Mouse (Mus musculus) B cell, adult 2 months (primary cell): ENCODE results near the gene Arxes2.
"Not testable (repeated sequence)": the region's sequence is repeated elsewhere in the genome, so short reads cannot be mapped to it uniquely, and the experiment has no call there.

ENCODE experiments used
- DNase-seq, 2 experiments: peaks; one replicate each; pipeline ENCODE4 v3.0.0; 2022

Arxes2 gene

DNA sequence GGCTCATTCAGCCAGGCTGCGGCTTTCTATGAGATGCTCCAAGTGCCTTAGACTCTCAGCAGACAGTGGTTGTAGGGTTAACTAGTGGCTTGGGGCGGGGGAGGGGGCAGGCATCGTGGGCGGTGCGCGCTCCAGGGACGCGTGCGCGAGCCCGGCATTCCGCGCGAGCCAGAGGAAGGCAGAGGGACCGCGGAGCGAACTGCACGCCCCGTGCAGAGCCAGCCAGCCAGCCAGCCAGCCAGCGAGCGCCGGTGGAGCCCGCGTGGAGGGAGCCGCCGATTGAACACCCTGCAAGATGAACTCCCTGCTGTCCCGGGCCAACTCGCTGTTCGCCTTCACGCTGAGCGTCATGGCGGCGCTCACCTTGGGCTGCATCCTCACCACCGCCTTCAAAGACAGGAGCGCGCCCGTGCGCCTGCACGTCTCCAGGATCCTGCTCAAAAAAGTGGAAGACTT lies at the start of gene Arxes2:
Gene Arxes2 (plus strand): TSS at position 161 of the 456 bp plus-strand sequence.
- not testable (repeated sequence) for DNase-seq

DNA sequence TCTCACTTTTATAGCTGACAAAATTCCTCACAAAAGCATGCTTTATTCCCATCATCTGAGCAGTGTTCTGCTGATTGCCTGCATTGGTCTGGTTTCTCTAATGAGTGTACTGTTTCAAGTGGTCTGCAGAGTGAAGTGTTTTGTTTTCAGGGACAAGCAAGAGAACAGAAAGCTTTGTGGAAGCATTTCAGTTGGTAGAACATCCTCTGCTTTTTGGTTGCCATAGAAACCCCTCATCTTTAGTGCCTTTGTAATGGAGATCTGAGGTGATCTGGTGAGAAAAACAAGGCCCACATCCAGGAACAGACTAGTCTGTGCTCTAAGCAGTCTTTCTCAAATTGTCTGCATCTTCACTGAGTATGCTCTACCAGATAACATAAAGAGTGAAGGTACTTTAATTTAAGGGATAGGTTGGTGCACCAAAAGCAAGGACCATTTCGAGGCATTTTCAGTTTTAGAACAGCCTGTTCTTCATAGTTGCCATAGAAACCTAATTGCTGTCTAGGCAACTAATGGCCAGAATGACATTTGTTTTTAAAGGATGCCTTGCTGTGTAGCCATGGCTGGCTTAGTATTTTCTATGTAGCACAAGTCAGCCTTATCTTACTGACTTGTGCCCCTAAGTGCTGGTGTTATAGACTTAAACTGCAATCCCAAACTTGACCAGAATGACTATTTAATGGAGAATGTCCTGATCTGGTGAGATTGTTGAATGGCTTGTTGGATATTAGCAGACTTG lies 44.8 kb upstream of the Arxes2 start:
- no peak for DNase-seq

DNA sequence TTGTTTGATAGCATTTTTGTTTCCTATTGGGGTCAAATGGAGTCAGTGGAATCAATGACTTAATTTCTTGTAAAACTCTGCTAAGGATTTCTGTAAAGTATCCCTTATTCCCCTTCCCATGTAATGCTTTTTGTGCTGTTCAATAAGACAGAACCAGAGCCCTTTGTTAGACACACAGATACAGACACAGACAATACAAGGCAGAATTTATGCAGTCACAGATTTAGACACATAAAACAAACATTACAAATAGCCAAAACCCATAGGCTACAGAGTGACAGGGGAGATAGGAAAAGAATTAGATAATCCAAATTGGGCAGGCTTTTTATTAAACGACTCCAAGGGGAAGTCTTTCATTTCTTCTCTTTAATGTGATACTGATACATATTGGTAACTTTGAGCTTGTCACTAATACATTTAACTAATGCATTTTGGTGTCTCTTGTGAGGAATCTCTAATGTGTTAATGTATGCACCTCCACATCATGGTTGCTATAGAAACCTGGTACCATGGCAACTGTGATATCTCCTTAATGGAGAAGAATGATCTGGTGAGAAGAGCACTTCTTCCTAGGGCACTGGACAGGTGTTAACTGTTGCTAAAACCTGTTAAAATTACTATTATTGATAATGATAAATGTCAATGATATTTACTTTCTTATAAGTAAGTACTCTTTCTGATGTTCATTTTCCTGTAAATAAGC lies 36.5 kb upstream of the Arxes2 start:
- DNase-seq: no peak

DNA sequence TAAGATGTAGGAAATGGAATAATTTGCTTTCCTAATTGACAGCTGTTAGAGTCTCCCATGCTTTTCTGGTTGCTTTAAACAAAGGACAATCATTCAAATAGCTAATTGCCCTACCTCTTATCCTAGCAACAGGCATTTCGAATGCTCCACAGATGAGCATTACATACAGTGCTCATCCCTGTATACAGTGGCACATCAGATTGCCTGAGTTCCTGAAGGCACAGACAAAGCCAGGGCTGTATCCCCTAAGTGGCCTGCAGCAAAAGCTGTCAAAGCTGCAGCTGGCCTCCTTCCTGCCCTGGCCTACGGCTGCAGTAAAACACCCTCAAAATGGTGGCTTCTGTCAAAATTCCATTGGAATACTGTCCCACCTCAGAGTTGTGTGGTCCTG lies 35.9 kb upstream of the Arxes2 start:
- DNase-seq: no peak

DNA sequence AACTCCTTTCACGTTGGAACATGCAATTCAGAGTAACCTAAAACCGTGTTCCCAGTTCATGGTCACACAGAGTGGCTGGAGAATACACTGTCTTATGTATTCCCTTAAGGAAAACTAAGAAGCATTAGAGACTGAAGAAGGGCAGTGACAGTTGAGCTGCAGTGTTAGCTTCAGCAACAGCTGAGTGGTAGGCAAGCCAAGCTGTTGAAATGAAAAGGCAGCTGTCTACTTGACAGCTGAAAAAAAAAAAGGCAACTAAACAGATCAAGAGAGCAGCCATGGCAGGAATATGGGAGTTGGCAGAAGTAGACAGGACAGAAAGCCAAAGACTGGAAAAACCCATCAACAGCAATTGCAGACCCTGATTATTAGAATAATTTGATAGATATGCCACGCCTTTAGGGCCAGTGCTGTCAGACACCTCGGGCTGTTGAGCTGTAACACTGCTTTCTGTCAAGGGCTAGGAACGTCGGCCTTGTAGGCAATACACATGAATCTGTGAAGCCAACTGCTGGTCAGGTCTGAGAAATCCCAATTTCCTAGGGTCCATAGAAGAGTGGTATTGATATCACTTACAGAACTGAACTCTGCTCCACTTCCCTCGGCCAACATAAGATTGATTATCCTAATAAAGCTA lies 34.9 kb upstream of the Arxes2 start:
- DNase-seq: no peak

DNA sequence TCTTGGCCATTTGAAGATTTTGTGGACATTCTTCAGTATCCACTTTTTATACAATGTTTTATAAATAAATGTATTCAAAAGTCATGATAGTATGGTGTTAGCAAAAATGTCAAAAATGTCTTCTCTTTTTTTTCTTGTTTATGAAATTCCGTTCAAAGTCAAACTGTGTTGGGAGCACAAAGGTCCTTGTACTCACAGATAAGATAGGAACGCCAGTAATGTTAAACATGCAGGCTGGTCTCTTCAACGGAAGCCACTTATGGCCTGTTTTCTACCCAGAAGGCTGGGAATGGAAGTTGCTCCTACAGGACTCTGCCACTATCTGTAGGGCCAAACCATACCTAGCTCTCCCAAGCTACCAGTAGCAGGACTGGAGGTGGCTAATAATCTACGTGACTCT lies 34.1 kb upstream of the Arxes2 start:
- no peak for DNase-seq

DNA sequence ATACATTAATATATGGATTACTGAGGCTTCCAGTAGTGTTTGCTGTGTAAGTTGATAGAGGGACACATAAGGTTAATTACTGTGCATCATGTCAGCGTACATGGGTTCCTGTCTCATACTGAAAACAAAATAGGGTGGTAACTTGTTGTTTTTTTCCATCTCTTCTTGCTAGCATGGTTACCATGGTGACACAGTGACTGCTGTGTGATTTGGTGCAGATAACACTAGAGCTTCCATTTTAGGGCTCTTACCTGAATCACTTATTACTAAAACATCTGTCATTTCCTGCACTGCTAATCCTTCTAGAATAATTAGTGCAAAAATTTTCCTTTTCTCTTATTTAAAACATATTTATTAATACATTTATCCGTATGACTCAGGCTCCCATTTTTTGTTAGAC lies 31.3 kb upstream of the Arxes2 start:
- no peak for DNase-seq

DNA sequence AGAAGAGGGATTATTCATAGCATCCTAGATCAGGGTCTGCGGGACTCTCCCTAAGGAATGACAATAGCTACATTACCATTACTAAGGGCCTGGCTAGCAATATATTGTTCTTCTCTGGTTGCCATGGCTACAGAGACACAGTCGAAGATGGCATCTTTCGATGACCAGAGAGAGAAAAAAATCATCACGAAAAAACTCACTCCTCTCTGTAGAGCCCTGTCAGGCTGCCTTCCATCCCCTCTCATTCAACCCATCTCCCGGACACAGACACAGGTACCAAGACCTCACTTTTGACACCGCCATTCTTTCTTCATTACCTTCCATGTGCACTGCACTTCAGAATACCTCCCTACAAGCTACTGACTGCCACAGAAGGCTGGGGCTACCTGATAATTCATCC lies 30.5 kb upstream of the Arxes2 start:
- no peak for DNase-seq

DNA sequence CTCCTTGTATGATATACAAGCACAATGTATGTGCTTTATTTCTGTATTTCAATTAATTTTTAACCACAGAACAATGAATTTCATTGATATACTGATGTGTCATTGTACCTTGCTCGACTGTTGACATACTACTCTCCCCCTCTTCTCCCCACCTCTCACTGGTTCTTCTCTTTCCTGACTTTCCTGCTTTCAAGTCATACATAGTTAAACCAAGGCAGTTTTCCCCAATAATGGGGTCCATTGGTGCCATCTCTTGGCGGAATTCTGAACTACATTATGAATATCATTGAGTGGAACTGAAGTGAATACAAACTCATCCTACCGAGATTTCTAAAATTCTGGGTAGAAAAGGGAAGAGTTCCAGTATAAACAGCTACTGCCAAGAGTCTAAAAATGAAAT lies 30.0 kb upstream of the Arxes2 start:
- DNase-seq: peak; percentile 13 to 21

DNA sequence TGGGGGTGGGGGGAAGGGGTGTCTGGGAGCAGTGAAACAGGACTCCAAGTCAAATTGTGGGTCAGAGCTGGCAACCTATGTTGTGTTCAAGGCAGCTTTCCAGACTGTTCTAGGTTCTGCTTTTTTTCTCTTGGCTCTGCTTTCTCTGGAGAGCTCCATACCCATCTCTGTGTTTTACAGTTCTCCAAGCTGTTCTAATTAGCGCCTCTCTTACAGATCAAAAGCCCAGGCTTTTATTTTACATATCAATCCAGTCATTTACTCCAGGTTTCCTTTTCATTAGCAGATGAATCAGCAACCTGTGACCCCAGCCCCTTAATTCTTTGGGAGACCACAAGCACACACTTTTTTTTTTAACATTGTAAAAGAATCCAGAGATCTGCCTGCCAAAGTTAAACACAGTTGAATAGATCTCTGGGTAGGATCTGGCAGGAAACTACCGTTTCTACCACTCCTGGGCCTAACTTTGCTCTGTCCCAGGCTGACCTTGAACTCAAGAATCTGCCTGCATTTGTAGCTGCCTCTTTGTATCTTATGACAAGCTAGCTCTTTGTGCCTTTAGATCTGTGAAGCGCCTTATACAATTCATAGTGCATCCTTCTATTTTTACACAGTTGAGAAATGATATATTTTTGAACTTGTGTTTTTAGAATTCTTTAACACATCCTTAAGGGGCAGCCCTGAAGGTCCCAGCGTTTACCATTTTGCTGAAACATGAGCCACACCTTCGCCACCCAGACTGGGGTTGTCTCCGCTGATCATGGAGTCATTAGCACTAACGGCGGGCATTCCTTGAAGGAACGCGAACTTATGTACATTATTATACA lies 19.8 kb upstream of the Arxes2 start:
- no peak for DNase-seq

DNA sequence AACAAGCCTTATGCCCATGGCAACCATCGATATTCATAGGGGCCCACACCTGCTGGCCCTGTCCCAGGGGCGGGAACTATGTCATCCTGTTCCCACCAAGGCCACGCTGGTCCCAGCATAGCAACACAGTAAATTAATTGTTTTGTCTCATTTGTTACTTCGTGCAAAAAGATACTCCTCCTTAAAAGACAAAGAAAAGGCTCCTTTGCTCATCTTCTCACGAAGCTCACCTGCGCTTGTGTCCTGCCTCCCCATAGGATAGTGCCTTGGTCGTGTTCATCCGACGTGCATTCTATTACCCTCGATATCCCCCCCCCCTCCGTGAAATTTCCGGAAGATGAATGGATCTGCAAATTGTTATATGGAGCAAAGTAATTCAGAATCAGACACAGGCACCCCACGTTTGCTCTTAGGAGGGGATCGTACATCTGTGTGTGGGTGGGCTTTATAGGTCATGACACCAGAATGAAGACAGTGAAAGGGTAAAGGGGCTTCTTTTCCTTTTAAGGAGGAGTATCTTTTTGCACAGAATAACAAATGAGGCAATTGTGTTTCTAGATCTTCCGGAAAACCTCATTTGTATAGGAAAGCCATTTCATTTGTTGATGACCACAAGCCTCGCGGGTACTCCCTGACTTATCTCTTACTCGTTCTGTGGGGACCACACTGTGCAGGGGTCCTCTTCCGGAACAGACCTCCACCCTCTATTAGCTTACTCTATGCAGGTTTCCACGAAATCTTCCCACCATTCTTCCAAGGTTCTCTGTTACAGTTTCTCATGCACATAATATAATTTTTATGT lies 19.0 kb upstream of the Arxes2 start:
- DNase-seq: no peak

DNA sequence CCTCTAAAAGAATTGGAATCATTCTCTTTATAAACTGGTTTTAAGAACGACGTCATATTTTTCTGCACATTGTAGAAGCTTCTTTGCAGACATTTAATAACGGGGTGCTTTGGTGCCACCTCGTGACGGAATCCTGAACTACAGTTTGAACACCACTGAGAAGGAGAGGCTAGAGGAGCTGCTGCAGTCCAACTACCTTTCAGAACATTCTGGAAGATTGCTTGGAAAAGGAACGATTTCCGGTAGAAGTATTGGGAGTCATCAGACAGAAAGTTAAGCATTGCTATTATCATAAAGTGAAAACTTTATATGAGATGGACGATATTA lies 18.4 kb upstream of the Arxes2 start:
- DNase-seq: peak; percentile 69 to 73

DNA sequence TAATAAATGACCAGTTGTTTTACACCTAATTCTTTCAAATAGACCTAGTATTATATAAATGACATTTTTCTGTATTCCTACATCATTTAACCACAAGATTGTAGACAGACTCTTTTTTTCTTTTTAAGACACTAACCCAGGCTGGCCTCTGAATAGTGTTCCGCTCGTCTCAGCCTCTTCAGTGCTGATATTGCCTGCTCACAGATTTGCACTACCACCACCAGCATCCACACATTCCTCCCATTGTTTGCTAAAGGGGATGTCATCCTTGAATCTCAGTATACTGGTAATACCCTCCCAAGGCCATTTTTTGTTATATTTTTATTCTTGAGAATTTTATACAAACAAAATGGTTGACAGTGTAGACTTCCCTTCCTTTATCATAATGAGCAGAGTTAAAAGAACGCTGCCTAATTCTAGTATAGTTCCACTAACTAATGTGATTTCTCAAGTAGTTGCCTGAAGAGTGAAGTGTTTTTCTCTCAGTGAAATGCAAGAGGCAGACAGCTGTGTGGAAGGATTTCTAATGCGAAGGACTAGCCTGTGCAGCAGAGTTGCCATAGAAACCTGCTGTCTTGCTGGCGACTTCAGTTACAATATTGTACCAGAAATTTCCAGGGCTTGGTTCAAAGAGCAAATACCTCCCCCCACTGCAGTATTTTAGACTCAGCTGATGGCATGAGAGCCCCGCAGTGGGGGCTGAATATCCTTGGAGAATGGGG lies 8.9 kb upstream of the Arxes2 start:
- no peak for DNase-seq

DNA sequence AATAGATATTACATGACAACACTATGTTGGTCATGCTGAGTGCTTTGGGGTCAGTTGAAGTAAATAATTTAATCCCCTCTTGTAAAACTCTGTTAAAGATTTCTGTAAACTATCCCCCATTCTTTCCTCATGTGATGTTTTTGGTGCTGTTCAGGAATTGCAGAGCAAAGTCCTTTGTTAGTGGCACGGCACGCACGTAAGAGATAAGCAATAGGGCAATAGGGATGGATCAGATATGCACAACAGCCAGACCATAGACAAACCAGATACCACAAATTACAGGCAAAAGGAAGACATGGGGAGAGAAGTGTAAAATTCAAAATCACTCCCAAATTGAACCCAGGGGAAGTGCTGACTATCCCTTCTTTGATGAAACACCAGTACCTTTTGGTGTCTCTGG lies 7.4 kb upstream of the Arxes2 start:
- no peak for DNase-seq

DNA sequence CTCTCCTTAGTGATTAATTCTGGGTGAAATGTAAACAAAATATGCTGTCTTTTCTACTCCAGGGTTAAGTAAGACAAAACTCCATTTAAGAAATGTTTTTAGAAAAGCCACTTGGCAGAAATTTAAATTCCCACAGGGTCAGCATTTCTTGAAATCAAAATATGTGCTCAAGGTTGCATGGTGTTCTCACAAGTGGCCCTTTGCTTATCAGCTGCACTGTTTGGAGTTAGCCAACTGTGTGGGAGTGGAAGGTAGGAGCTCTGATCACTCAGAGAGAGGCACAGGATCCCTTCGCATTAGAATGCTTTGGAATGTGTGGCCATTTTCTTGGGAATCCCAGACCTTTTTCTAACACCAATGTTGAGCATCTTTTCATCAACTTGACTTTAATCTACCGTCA lies 3.0 kb upstream of the Arxes2 start:
- no peak for DNase-seq

DNA sequence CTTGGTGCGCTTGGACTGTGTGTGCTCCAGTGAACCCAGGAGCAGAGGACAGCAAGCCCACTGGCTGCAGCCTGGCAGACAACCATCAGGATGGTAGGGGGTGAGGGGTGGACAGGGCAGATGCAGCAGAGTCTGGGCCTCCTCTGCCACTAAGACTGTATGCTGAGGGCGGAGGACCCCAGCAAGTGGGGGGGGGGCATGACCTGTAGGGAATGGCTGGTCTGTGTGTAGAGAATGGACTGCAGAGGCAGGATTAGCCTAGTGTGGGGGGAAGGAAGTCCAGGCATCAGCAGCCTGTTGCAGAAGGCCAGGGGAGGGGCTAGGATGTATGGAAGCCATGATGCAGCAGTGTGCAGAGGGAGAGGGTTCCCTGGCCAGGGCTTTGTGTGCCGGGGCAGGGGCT lies 431 bp upstream of the Arxes2 start:
- not testable (repeated sequence) for DNase-seq

DNA sequence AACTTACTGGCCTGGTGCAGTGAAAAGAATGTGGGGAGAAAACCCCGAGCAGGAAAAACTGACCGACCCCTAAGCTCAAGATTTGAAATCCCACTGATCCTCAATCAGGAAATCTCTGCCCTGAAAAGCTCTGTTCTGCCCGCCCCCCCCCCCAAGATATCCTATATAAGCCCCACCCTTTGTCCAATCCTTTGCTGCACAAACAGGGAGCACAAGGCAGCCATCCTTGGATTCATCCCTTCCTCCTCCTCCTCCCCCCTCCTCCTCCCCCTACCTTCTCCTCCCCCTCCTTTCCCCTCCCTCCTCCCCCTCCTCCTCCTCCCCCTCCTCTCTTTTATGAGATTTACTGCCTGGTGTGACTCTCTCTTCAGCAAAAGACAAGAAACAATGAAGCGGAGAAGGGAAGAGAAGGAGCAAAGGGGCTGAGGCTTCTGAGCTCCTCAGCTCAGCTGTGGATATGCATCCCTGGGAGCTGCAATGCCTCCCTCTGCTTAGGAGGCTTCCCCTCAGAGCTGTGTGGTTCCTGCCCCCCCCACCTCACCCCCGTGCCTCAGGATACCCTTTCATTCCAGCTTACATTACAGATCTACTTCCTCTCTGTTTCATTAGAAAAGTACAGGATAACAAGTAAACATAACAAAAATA lies 13.7 kb downstream of the Arxes2 start:
- no peak for DNase-seq

DNA sequence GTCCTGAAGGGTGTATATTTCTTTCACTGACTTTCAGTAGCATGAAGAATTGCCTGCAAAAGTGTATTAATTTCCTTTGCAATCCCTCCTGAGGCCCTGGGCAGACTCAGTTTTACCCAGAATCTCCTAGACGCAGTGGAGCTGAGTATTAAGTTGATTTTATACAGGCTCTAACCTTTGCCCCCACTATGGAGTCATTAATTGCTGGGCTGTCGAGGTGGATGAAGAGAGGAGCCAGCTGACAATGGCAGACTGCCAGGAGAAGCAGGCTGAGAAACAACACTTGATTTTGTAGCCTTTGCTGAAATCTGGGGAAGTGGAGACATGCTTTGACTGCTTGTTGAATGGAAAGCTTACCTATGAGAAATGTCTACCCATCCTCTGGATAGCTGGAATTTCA lies 20.8 kb downstream of the Arxes2 start:
- no peak for DNase-seq

DNA sequence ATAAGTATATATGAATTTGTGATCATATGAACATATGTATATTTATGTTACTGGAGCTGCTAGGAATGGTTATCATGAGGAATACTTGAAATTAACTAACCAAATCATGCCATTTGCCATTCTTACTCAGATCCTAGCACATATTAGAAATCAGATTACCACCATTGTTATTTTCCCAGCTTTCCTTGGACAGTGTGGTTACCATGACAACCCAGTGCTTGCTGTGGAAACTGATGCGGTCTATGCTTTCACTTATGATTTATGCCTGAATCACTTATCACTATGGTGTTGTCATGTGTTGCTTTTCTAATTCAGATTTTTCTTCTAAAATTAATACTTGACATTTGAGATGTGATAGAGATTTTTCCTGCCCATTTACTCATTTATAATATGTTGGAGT lies 36.7 kb downstream of the Arxes2 start:
- DNase-seq: no peak

DNA sequence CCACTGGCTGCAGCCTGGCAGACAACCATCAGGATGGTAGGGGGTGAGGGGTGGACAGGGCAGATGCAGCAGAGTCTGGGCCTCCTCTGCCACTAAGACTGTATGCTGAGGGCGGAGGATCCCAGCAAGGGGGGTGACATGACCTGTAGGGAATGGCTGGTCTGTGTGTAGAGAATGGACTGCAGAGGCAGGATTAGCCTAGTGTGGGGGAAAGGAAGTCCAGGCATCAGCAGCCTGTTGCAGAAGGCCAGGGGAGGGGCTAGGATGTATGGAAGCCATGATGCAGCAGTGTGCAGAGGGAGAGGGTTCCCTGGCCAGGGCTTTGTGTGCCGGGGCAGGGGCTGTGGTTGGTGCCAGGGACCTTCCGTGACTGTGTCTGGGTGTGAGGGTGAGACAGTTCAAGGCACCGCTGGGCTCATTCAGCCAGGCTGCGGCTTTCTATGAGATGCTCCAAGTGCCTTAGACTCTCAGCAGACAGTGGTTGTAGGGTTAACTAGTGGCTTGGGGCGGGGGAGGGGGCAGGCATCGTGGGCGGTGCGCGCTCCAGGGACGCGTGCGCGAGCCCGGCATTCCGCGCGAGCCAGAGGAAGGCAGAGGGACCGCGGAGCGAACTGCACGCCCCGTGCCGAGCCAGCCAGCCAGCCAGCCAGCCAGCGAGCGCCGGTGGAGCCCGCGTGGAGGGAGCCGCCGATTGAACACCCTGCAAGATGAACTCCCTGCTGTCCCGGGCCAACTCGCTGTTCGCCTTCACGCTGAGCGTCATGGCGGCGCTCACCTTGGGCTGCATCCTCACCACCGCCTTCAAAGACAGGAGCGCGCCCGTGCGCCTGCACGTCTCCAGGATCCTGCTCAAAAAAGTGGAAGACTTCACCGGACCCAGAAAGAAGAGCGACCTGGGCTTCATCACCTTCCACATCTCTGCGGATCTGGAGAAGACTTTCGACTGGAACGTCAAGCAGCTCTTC lies 39.5 kb downstream of the Arxes2 start, which contains the start of gene Arxes1:
Gene Arxes1 (plus strand): TSS at position 569 of the 965 bp plus-strand sequence.
- DNase-seq: not testable (repeated sequence)
